Mouse (Mus musculus) liver, embryonic 14.5 days (tissue): Measurements from ENCODE around the gene Zfp618.

Experiments
- CTCF ChIP-seq: IDR thresholded peaks from 2 replicates; pipeline ENCODE4 v1.5.1; 2016; ENCODE audit warnings: antibody characterized with exemption, low read depth, control low read depth
- EP300 ChIP-seq: IDR thresholded peaks from 2 replicates; pipeline ENCODE4 v1.6.1; 2016; ENCODE audit warnings: antibody characterized with exemption, low read depth

DNA sequence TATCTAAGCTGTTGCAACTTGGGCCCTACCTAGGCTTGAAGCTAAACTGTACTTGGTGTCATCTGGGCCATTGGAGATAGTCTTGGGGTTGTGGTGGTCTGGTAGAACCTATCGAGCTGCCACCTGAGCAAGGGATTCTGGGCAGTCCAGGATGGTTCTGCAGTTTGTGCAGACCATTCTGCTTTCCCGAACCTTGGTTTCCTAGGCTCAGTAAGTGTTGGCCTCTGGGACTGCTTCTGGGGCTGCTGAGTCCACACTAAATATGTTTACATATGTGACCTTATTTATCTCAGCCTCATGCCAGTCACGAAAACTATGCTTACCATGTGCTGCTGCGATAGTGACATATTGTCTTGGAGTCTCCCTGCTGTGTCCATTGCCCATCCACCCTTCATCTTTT, 93.3 kb downstream of the Zfp618 start:
- TF ChIP-seq CTCF = no peak
- TF ChIP-seq EP300 = no peak
